Mouse (Mus musculus): ENCODE measurements around the gene Ap1m2. TPM values are rescaled to one million over a fixed set of nuclear protein-coding genes. Genes with fewer than 3 reads are reported as not detected.
"Not testable (repeated sequence)": the region's sequence is repeated elsewhere in the genome, so short reads cannot be mapped to it uniquely, and the experiment has no call there.

Gene Ap1m2
- polyA plus RNA-seq, 1 experiment from 2014 or later, result 2.5 TPM

- Histone ChIP-seq H3K4me1 (peaks cover 45% of the 10 kb centered on the region), H3K4me2 (peak overlapping the region; percentile 79), H3K9ac (replicated peaks) (peak overlapping the region; percentile 67), H3K4me3 (replicated peaks) (peak overlapping the region; percentile 76), H3K27me3 (replicated peaks) (no peaks in the 10 kb centered on the region), H3K36me3 (peaks cover 30% of the 10 kb centered on the region), H3K9me3 (replicated peaks) (no peaks in the 10 kb centered on the region), H3K27ac (replicated peaks) (peak overlapping the region; percentile 91)
- no peak for ATAC-seq (ENCODE audit: low FRiP score)
- WGBS, result 65% methylated on average over 3 of the region's 3 CpGs
These were observed 25.4 kb downstream of the Ap1m2 start for GRCm38 (mm10) chr9:21286753-21287152.

DNA sequence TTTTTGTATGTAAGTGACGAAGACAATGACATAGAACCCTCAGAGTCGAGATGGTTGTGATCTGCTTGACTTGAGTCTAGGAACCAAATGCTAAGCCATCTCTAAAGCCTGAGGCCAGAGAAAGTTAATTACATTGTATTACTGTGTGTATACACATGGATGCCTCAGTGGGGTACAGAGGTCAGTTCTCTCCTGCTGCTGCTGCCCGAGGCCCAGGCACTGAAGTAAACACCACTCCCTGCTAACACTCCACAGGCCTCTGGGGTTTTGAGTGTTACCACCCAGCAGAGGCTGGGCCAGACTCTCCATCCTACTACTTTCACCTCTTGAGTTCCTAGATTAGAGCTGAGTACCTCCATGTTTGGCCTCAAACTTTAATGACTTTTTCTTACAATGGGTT lies 28.1 kb downstream of the Ap1m2 start:
- H3K9ac ChIP-seq (replicated peaks), result no peak overlapping the region
- no peak overlapping the region for H3K4me3 ChIP-seq (replicated peaks)
- H3K27me3 ChIP-seq (replicated peaks), result no peaks in the 10 kb centered on the region
- H3K9me3 ChIP-seq (replicated peaks), result no peaks in the 10 kb centered on the region
- no peak overlapping the region for H3K27ac ChIP-seq (replicated peaks)
- no peak for ATAC-seq (ENCODE audit: low FRiP score)
- WGBS, result 88% methylated on average over 3 of the region's 3 CpGs
- no peak overlapping the region for H3K4me2 ChIP-seq
- peaks cover 53% of the 10 kb centered on the region for H3K36me3 ChIP-seq
- peaks cover 28% of the 10 kb centered on the region for H3K4me1 ChIP-seq

GRCm38 (mm10) chr9:21283591-21283990 lies 28.5 kb downstream of the Ap1m2 start:
- ATAC-seq (ENCODE audit: low FRiP score), result no peak
- H3K9ac ChIP-seq (replicated peaks), result no peak overlapping the region
- no peaks in the 10 kb centered on the region for H3K27me3 ChIP-seq (replicated peaks)
- H3K4me1 ChIP-seq, result peaks cover 24% of the 10 kb centered on the region
- no peak overlapping the region for H3K4me2 ChIP-seq
- WGBS, result 88% methylated on average over 5 of the region's 5 CpGs
- no peak overlapping the region for H3K4me3 ChIP-seq (replicated peaks)
- H3K27ac ChIP-seq (replicated peaks), result no peak overlapping the region
- peaks cover 57% of the 10 kb centered on the region for H3K36me3 ChIP-seq
- no peaks in the 10 kb centered on the region for H3K9me3 ChIP-seq (replicated peaks)

DNA sequence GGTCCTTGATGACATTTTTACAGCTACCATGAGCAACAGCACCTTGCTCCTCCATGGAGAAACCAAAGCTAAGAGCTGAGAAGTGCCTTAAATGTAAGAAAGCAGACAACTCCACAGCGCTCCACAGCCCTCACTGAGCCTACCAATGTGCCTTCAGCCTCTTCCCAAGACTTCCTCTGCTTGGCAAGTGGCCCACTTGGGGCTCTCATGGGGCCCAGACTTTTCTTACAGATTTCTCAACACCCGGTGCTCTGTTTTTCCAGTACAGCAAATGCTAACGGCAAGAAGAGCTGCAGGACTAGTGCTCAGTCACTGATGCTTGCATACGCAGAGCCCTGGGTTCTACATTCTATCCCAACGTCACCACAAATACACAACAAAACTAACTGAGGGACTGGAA lies 34.4 kb downstream of the Ap1m2 start:
- H3K36me3 ChIP-seq, result peaks cover 90% of the 10 kb centered on the region
- 90% methylated on average over 5 of the region's 5 CpGs for WGBS
- H3K9ac ChIP-seq (replicated peaks), result no peak overlapping the region
- no peaks in the 10 kb centered on the region for H3K4me1 ChIP-seq
- no peak for ATAC-seq (ENCODE audit: low FRiP score)
- no peak overlapping the region for H3K4me3 ChIP-seq (replicated peaks)
- H3K9me3 ChIP-seq (replicated peaks), result no peaks in the 10 kb centered on the region
- no peaks in the 10 kb centered on the region for H3K27me3 ChIP-seq (replicated peaks)
- H3K27ac ChIP-seq (replicated peaks), result no peak overlapping the region
- H3K4me2 ChIP-seq, result no peak overlapping the region

- ATAC-seq (ENCODE audit: low FRiP score), result no peak
- Histone ChIP-seq H3K36me3 (peaks cover 92% of the 10 kb centered on the region), H3K9me3 (replicated peaks) (no peaks in the 10 kb centered on the region), H3K27ac (replicated peaks) (no peak overlapping the region), H3K4me2 (no peak overlapping the region), H3K4me3 (replicated peaks) (no peak overlapping the region), H3K4me1 (no peaks in the 10 kb centered on the region), H3K9ac (replicated peaks) (no peak overlapping the region), H3K27me3 (replicated peaks) (no peaks in the 10 kb centered on the region)
- WGBS, result 92% methylated on average over 8 of the region's 8 CpGs
These were observed 35.8 kb downstream of the Ap1m2 start for GRCm38 (mm10) chr9:21276307-21276706.

DNA sequence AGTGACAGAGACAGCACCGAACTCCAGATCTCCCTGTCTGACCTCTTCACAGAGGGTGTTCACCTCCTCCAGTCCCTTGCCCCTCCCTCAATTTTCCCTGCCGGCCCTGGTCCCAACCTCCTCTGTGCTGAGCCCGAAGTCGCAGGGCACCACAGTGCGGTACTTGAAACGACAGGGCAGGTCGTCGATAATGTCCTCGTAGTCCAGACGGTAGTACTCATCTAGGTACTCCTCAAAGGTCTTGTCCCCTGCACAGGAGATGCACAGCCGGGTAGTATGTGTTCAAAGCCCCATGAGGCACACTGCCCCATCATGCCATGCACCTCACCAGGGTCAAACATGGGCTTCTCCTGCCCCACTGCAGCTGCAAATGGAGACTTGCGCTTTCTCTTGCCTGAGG lies 36.4 kb downstream of the Ap1m2 start:
- Histone ChIP-seq H3K4me1 (no peaks in the 10 kb centered on the region), H3K9ac (replicated peaks) (no peak overlapping the region), H3K4me3 (replicated peaks) (no peak overlapping the region), H3K9me3 (replicated peaks) (no peaks in the 10 kb centered on the region), H3K27ac (replicated peaks) (no peak overlapping the region), H3K36me3 (peaks cover 92% of the 10 kb centered on the region), H3K27me3 (replicated peaks) (no peaks in the 10 kb centered on the region), H3K4me2 (no peak overlapping the region)
- ATAC-seq (ENCODE audit: low FRiP score), result no peak
- 89% methylated on average over 12 of the region's 12 CpGs for WGBS

GRCm38 (mm10) chr9:21275013-21275710 lies 37.0 kb downstream of the Ap1m2 start:
- Histone ChIP-seq H3K9ac (replicated peaks) (no peak overlapping the region), H3K9me3 (replicated peaks) (no peaks in the 10 kb centered on the region), H3K4me1 (no peaks in the 10 kb centered on the region), H3K4me3 (replicated peaks) (no peak overlapping the region), H3K27ac (replicated peaks) (no peak overlapping the region), H3K27me3 (replicated peaks) (no peaks in the 10 kb centered on the region), H3K4me2 (no peak overlapping the region), H3K36me3 (peaks cover 97% of the 10 kb centered on the region)
- 92% methylated on average over 7 of the region's 7 CpGs for WGBS
- no peak for ATAC-seq (ENCODE audit: low FRiP score)

- Histone ChIP-seq H3K9me3 (replicated peaks) (no peaks in the 10 kb centered on the region), H3K4me1 (no peaks in the 10 kb centered on the region), H3K9ac (replicated peaks) (no peak overlapping the region), H3K36me3 (peaks cover 95% of the 10 kb centered on the region), H3K27me3 (replicated peaks) (no peaks in the 10 kb centered on the region), H3K4me3 (replicated peaks) (no peak overlapping the region), H3K4me2 (no peak overlapping the region), H3K27ac (replicated peaks) (no peak overlapping the region)
- no peak for ATAC-seq (ENCODE audit: low FRiP score)
- WGBS, result 91% methylated on average over 3 of the region's 3 CpGs
These were observed 37.8 kb downstream of the Ap1m2 start for GRCm38 (mm10) chr9:21274336-21274735.

DNA sequence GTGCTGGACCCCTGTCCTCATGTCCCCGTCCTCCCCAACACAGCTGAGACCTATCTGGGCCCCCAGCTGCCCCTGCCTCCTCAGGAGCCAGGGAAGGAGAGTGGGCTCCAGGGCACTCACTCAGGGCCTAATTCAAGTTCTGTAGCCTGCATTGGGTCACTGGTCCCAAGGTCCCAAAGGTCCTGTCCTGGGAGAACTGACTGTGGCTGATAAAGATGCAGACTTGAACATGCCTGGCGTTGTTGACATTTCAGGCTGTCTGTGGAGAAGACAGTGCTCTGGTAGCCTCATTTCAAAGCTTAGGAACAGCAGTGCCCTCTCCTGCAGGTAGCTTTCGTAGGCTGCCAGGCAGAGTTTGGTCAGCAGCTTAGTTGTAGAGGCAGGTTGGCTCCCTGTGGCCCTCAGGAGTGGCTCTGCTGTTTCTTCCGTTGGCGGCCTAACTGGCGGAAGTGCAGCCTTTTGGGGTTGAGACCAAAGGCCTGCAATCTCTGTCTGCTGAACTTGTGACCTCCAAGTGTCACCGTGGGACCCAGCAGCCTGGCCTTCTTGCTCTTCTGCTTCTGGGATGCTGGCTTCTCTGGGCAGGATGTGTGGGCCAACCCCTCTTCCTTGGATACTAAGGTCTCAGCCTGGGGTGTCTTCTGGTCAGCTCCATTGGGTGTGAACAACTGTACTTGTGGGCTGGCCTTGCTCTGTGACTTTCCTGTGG lies 38.5 kb downstream of the Ap1m2 start:
- ATAC-seq (ENCODE audit: low FRiP score), result no peak
- H3K27ac ChIP-seq (replicated peaks), result no peak overlapping the region
- H3K36me3 ChIP-seq, result peaks cover 95% of the 10 kb centered on the region
- no peak overlapping the region for H3K9ac ChIP-seq (replicated peaks)
- no peaks in the 10 kb centered on the region for H3K9me3 ChIP-seq (replicated peaks)
- H3K4me1 ChIP-seq, result no peaks in the 10 kb centered on the region
- no peak overlapping the region for H3K4me2 ChIP-seq
- H3K27me3 ChIP-seq (replicated peaks), result no peaks in the 10 kb centered on the region
- H3K4me3 ChIP-seq (replicated peaks), result no peak overlapping the region
- WGBS, result 86% methylated on average over 7 of the region's 7 CpGs

GRCm38 (mm10) chr9:21273094-21273493 lies 39.0 kb downstream of the Ap1m2 start:
- H3K9ac ChIP-seq (replicated peaks), result no peak overlapping the region
- no peak for ATAC-seq (ENCODE audit: low FRiP score)
- no peak overlapping the region for H3K4me2 ChIP-seq
- H3K36me3 ChIP-seq, result peaks cover 96% of the 10 kb centered on the region
- no peaks in the 10 kb centered on the region for H3K4me1 ChIP-seq
- H3K27me3 ChIP-seq (replicated peaks), result no peaks in the 10 kb centered on the region
- H3K27ac ChIP-seq (replicated peaks), result no peak overlapping the region
- no peaks in the 10 kb centered on the region for H3K9me3 ChIP-seq (replicated peaks)
- H3K4me3 ChIP-seq (replicated peaks), result no peak overlapping the region
- 86% methylated on average over 8 of the region's 8 CpGs for WGBS

DNA sequence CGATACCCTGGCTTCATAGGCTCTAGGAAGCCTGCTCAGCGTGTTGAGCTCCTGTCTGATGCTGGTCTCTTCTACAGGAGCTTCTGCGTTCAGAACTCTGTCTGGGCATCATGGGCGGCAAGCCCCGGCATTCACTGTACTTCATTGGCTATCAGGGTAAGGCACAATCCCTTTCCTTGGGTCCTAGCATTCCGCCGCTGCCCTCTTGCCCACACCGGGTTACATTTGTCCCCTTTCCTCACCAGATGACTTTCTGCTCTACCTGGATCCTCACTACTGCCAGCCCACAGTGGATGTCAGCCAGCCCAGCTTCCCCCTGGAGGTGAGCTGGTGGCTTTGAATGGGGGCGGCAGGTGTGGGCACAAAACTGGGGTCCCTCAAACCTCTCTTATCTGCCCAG lies 39.7 kb downstream of the Ap1m2 start:
- no peak overlapping the region for H3K4me3 ChIP-seq (replicated peaks)
- H3K9me3 ChIP-seq (replicated peaks), result no peaks in the 10 kb centered on the region
- no peak overlapping the region for H3K27ac ChIP-seq (replicated peaks)
- 95% methylated on average over 9 of the region's 9 CpGs for WGBS
- H3K9ac ChIP-seq (replicated peaks), result no peak overlapping the region
- no peaks in the 10 kb centered on the region for H3K4me1 ChIP-seq
- no peaks in the 10 kb centered on the region for H3K27me3 ChIP-seq (replicated peaks)
- peaks cover 91% of the 10 kb centered on the region for H3K36me3 ChIP-seq
- no peak overlapping the region for H3K4me2 ChIP-seq
- ATAC-seq (ENCODE audit: low FRiP score), result no peak

GRCm38 (mm10) chr9:21269590-21269989 lies 42.5 kb downstream of the Ap1m2 start:
- Histone ChIP-seq H3K4me1 (peaks cover 19% of the 10 kb centered on the region), H3K36me3 (peaks cover 75% of the 10 kb centered on the region)
- not testable (repeated sequence) for H3K9ac ChIP-seq (replicated peaks); H3K9me3 ChIP-seq (replicated peaks); H3K4me3 ChIP-seq (replicated peaks); H3K27me3 ChIP-seq (replicated peaks); ATAC-seq (ENCODE audit: low FRiP score); H3K4me2 ChIP-seq; H3K27ac ChIP-seq (replicated peaks)
- 86% methylated on average over 5 of the region's 5 CpGs for WGBS

Data from neural tube, embryonic 15.5 days (tissue).